Mouse (Mus musculus) liver, embryonic 15.5 days (tissue): ENCODE results near the gene Veph1. TPM values are rescaled to one million over a fixed set of nuclear protein-coding genes. Genes with fewer than 3 reads are reported as not detected.

Experiments used
- ATAC-seq: fragments of 200-750 bp; cut with Nextera tagmentation; 2 replicates; pipeline ENCODE4 v1.8.0; 2017; ENCODE audit warnings: moderate number of reproducible peaks, mild to moderate bottlenecking, moderate library complexity; ENCODE audit not compliant: insufficient read depth
- H3K27ac ChIP-seq: fragments of 300-500 bp; sonication (generic); replicated peaks from 2 replicates; pipeline ENCODE4 v1.5.1; 2015; ENCODE audit warnings: mild to moderate bottlenecking, inconsistent platforms
- H3K27me3 ChIP-seq: fragments of 300-500 bp; sonication (generic); 2 replicates; pipeline ENCODE4 v1.6.1; 2015; ENCODE audit warnings: mild to moderate bottlenecking, inconsistent platforms
- H3K36me3 ChIP-seq: fragments of 300-500 bp; sonication (generic); replicated peaks from 2 replicates; pipeline ENCODE4 v1.6.1; 2015; ENCODE audit warnings: moderate library complexity, mild to moderate bottlenecking, inconsistent platforms
- H3K4me1 ChIP-seq: fragments of 300-500 bp; sonication (generic); replicated peaks from 2 replicates; pipeline ENCODE4 v1.6.1; 2015; ENCODE audit warnings: inconsistent platforms
- H3K4me2 ChIP-seq: fragments of 300-500 bp; sonication (generic); 2 replicates; pipeline ENCODE4 v1.6.1; 2015; ENCODE audit warnings: moderate library complexity, mild to moderate bottlenecking, inconsistent platforms
- H3K4me3 ChIP-seq: fragments of 300-500 bp; sonication (generic); replicated peaks from 2 replicates; pipeline ENCODE4 v1.5.1; 2015; ENCODE audit warnings: mild to moderate bottlenecking, inconsistent platforms
- H3K9ac ChIP-seq: fragments of 300-500 bp; sonication (generic); 2 replicates; pipeline ENCODE4 v1.6.1; 2015; ENCODE audit warnings: moderate library complexity, mild to moderate bottlenecking, inconsistent platforms
- H3K9me3 ChIP-seq: fragments of 300-500 bp; sonication (generic); replicated peaks from 2 replicates; pipeline ENCODE4 v1.6.1; 2016; ENCODE audit warnings: inconsistent platforms
- WGBS: fragments of 180-500 bp; shearing (Covaris S2); methylation state at CpG from one replicate; pipeline ENCODE4 v1.1.7; 2015; ENCODE audit warnings: mixed read lengths; ENCODE audit not compliant: insufficient replicate concordance; 5-methylcytosine and 5-hydroxymethylcytosine counted together
- polyA plus RNA-seq: library from polyadenylated mRNA; unstranded; fragments of >200 nt; fragmentation: Nextera tagmentation; extraction: Ambion mirVana; gene quantifications from 2 replicates; pipeline ENCODE4 v1.2.1, GENCODE M21; 2015

Gene Veph1
- polyA plus RNA-seq, 1 experiment from 2014 or later: 0.05 TPM

GRCm38 (mm10) chr3:66091746-66092145, 204.9 kb downstream of the Veph1 start:
- H3K27me3 ChIP-seq: no peaks in the 10 kb centered on the region
- H3K27ac ChIP-seq: no peak overlapping the region
- ATAC-seq: no peak
- WGBS: 48% methylated on average over 2 of the region's 2 CpGs
- no peak overlapping the region for H3K4me3 ChIP-seq
- no peak overlapping the region for H3K9ac ChIP-seq
- no peaks in the 10 kb centered on the region for H3K36me3 ChIP-seq
- no peaks in the 10 kb centered on the region for H3K9me3 ChIP-seq
- no peak overlapping the region for H3K4me2 ChIP-seq
- no peaks in the 10 kb centered on the region for H3K4me1 ChIP-seq

- Histone ChIP-seq H3K27me3 (no peaks in the 10 kb centered on the region), H3K4me1 (no peaks in the 10 kb centered on the region), H3K27ac (no peak overlapping the region), H3K9ac (no peak overlapping the region), H3K36me3 (no peaks in the 10 kb centered on the region), H3K4me3 (no peak overlapping the region), H3K9me3 (no peaks in the 10 kb centered on the region), H3K4me2 (no peak overlapping the region)
- no peak for ATAC-seq
- 59% methylated on average over 7 of the region's 7 CpGs for WGBS
Observed at GRCm38 (mm10) chr3:66087608-66088007, 209.0 kb downstream of the Veph1 start.

GRCm38 (mm10) chr3:66083856-66084255, 212.8 kb downstream of the Veph1 start:
- H3K36me3 ChIP-seq: no peaks in the 10 kb centered on the region
- WGBS: 62% methylated on average over 3 of the region's 3 CpGs
- H3K27ac ChIP-seq: no peak overlapping the region
- H3K27me3 ChIP-seq: no peaks in the 10 kb centered on the region
- no peaks in the 10 kb centered on the region for H3K9me3 ChIP-seq
- no peaks in the 10 kb centered on the region for H3K4me1 ChIP-seq
- H3K4me3 ChIP-seq: no peak overlapping the region
- H3K4me2 ChIP-seq: no peak overlapping the region
- H3K9ac ChIP-seq: no peak overlapping the region
- ATAC-seq: no peak

GRCm38 (mm10) chr3:66083407-66083806, 213.2 kb downstream of the Veph1 start:
- no peak for ATAC-seq
- no peak overlapping the region for H3K27ac ChIP-seq
- H3K9me3 ChIP-seq: no peaks in the 10 kb centered on the region
- no peak overlapping the region for H3K9ac ChIP-seq
- no peak overlapping the region for H3K4me2 ChIP-seq
- no peaks in the 10 kb centered on the region for H3K36me3 ChIP-seq
- no peak overlapping the region for H3K4me3 ChIP-seq
- no peaks in the 10 kb centered on the region for H3K4me1 ChIP-seq
- 61% methylated on average over 5 of the region's 5 CpGs for WGBS
- H3K27me3 ChIP-seq: no peaks in the 10 kb centered on the region

GRCm38 (mm10) chr3:66082975-66083374, 213.7 kb downstream of the Veph1 start:
- no peaks in the 10 kb centered on the region for H3K27me3 ChIP-seq
- no peak overlapping the region for H3K27ac ChIP-seq
- H3K9ac ChIP-seq: no peak overlapping the region
- H3K4me1 ChIP-seq: 0 out of 2 replicates have a peak, but pooled peaks cover 1% of the 10 kb centered on the region
- no peaks in the 10 kb centered on the region for H3K9me3 ChIP-seq
- no peak overlapping the region for H3K4me3 ChIP-seq
- H3K4me2 ChIP-seq: no peak overlapping the region
- 84% methylated on average over 4 of the region's 4 CpGs for WGBS
- no peak for ATAC-seq
- no peaks in the 10 kb centered on the region for H3K36me3 ChIP-seq

GRCm38 (mm10) chr3:66081363-66081736, 215.3 kb downstream of the Veph1 start:
- Histone ChIP-seq H3K4me1 (0 out of 2 replicates have a peak, but pooled peaks cover 2% of the 10 kb centered on the region), H3K4me3 (no peak overlapping the region), H3K9ac (no peak overlapping the region), H3K27ac (no peak overlapping the region), H3K9me3 (no peaks in the 10 kb centered on the region), H3K4me2 (no peak overlapping the region), H3K36me3 (no peaks in the 10 kb centered on the region), H3K27me3 (no peaks in the 10 kb centered on the region)
- no peak for ATAC-seq
- WGBS: 46% methylated on average over 3 of the region's 3 CpGs

GRCm38 (mm10) chr3:66080631-66081362, 215.8 kb downstream of the Veph1 start:
- H3K27me3 ChIP-seq: no peaks in the 10 kb centered on the region
- no peak overlapping the region for H3K9ac ChIP-seq
- no peak overlapping the region for H3K27ac ChIP-seq
- no peak for ATAC-seq
- 47% methylated on average over 4 of the region's 4 CpGs for WGBS
- H3K36me3 ChIP-seq: no peaks in the 10 kb centered on the region
- no peak overlapping the region for H3K4me2 ChIP-seq
- H3K9me3 ChIP-seq: no peaks in the 10 kb centered on the region
- 0 out of 2 replicates have a peak, but pooled peaks cover 2% of the 10 kb centered on the region for H3K4me1 ChIP-seq
- H3K4me3 ChIP-seq: no peak overlapping the region

- ATAC-seq: no peak
- Histone ChIP-seq H3K9ac (no peak overlapping the region), H3K36me3 (no peaks in the 10 kb centered on the region), H3K4me3 (no peak overlapping the region), H3K4me2 (no peak overlapping the region), H3K27ac (no peak overlapping the region), H3K27me3 (no peaks in the 10 kb centered on the region), H3K9me3 (no peaks in the 10 kb centered on the region), H3K4me1 (0 out of 2 replicates have a peak, but pooled peaks cover 2% of the 10 kb centered on the region)
- 47% methylated on average over 4 of the region's 4 CpGs for WGBS
Observed at GRCm38 (mm10) chr3:66079886-66080285, 216.8 kb downstream of the Veph1 start.

- H3K36me3 ChIP-seq: no peaks in the 10 kb centered on the region
- WGBS: 64% methylated on average over 6 of the region's 6 CpGs
- H3K4me3 ChIP-seq: no peak overlapping the region
- H3K27me3 ChIP-seq: no peaks in the 10 kb centered on the region
- H3K9ac ChIP-seq: no peak overlapping the region
- no peak overlapping the region for H3K4me2 ChIP-seq
- H3K4me1 ChIP-seq: 0 out of 2 replicates have a peak, but pooled peaks cover 2% of the 10 kb centered on the region
- ATAC-seq: no peak
- H3K9me3 ChIP-seq: no peaks in the 10 kb centered on the region
- no peak overlapping the region for H3K27ac ChIP-seq
Observed at GRCm38 (mm10) chr3:66078898-66079537, 217.6 kb downstream of the Veph1 start.

- no peak for ATAC-seq
- H3K36me3 ChIP-seq: no peaks in the 10 kb centered on the region
- no peak overlapping the region for H3K27ac ChIP-seq
- 57% methylated on average over 23 of the region's 23 CpGs for WGBS
- H3K9ac ChIP-seq: no peak overlapping the region
- no peaks in the 10 kb centered on the region for H3K9me3 ChIP-seq
- H3K4me1 ChIP-seq: 0 out of 2 replicates have a peak, but pooled peaks cover 2% of the 10 kb centered on the region
- no peak overlapping the region for H3K4me3 ChIP-seq
- H3K4me2 ChIP-seq: no peak overlapping the region
- H3K27me3 ChIP-seq: no peaks in the 10 kb centered on the region
Observed at GRCm38 (mm10) chr3:66078026-66078721, 218.5 kb downstream of the Veph1 start.

- Histone ChIP-seq H3K4me1 (no peaks in the 10 kb centered on the region), H3K27ac (no peak overlapping the region), H3K4me2 (no peak overlapping the region), H3K9ac (no peak overlapping the region), H3K27me3 (no peaks in the 10 kb centered on the region), H3K4me3 (no peak overlapping the region), H3K36me3 (no peaks in the 10 kb centered on the region), H3K9me3 (no peaks in the 10 kb centered on the region)
- 63% methylated on average over 1 of the region's 1 CpGs for WGBS
- no peak for ATAC-seq
Observed at GRCm38 (mm10) chr3:66070274-66070673, 226.4 kb downstream of the Veph1 start.
